Comparison of ENCODE assay signal across 14 mouse cellular contexts in the genomic region with DNA sequence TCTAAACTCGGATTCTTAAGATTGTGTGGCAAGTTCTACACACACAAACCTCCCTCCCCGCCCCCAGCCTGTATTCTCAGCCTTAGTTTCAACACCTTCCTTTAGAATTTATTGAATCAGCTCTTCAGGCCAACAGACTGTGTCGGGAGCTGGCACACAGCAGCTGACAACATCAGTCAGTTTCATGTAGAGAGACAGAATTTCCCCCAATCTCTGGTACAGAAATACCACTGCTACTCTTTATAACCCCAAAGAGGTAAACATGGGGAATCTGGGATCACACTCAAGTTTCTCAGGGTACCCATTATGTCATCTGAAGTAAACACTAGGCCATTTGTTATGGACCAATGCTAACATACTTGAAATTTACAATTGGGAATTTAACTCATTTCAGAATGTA.
DNase-seq lines count a peak whose midpoint lies in the region; ATAC-seq and TF ChIP-seq lines count a peak whose summit lies in the region.
"Had no signal": no experiment of that assay in that cellular context is flagged by ENCODE, and none has a peak within 500 bp of the region (broad histone marks: within the 10 kb centered on the region; RNA-seq: fewer than 3 reads in every experiment).

No protein-coding gene starts in this region.

- H3K27ac ChIP-seq in liver, postnatal 0 days (ENCODE audit: low read depth) = no peak overlapping the region
- H3K27ac ChIP-seq: neural tube, embryonic 13.5 days had no signal

- TF ChIP-seq EP300 in liver, postnatal 0 days (IDR thresholded peaks at IDR 0.05; ENCODE audit: low read depth) = no peak

- intact Hi-C loops in gastrocnemius, postnatal 14 days (cut with DNase I; ENCODE audit: low total_unique reads) = no loop called here

- no peak overlapping the region for H3K9ac ChIP-seq in liver, postnatal 0 days (replicated peaks)
- H3K9ac ChIP-seq: neural tube, embryonic 13.5 days had no signal

- no peak for TF ChIP-seq POLR2A in lung, adult 2 months (IDR thresholded peaks at IDR 0.05; ENCODE audit: borderline replicate concordance, extremely low read depth, low read depth, low read length)

- no peaks in the 10 kb centered on the region for H3K27me3 ChIP-seq in liver, postnatal 0 days (ENCODE audit: insufficient read depth, low read length)
- H3K27me3 ChIP-seq: neural tube, embryonic 13.5 days had no signal

- DNase-seq in gastrocnemius, postnatal 14 days = peak; percentile 40
- DNase-seq in gastrocnemius, postnatal 25 days = no peak
- DNase-seq in right cerebral cortex, adult 18-20 months = peak; percentile 30
- no peak for DNase-seq in right cerebral cortex, postnatal 14 days
- DNase-seq in lung, adult 2 months = peak; percentile 40
- DNase-seq in liver, postnatal 0 days = no peak
- no peak for DNase-seq in left cerebral cortex, adult 9 months (ENCODE audit: low spot score in 2 of 2)
- DNase-seq: cerebellum, adult 2 months; heart, postnatal 4 days; kidney, postnatal 25 days; midbrain, embryonic 14.5 days; thymus, postnatal 14 days had no signal

- ATAC-seq in liver, postnatal 0 days = no peak
- ATAC-seq: intestine, embryonic 16.5 days had no signal

- no peak overlapping the region for H3K4me2 ChIP-seq in liver, postnatal 0 days (ENCODE audit: low read depth, low read length)
- H3K4me2 ChIP-seq: neural tube, embryonic 13.5 days had no signal

- H3K4me3 ChIP-seq in lung, adult 2 months (replicated peaks; ENCODE audit: extremely low read depth, low read depth, low read length) = no peak overlapping the region
- no peak overlapping the region for H3K4me3 ChIP-seq in liver, postnatal 0 days (ENCODE audit: low read depth, low read length)
- H3K4me3 ChIP-seq: neural tube, embryonic 13.5 days had no signal

- H3K4me1 ChIP-seq in lung, adult 2 months (ENCODE audit: control insufficient read depth, insufficient read depth, low read length) = peaks cover 9% of the 10 kb centered on the region
- no peaks in the 10 kb centered on the region for H3K4me1 ChIP-seq in liver, postnatal 0 days (ENCODE audit: insufficient read depth)

- 42% methylated on average over 3 of the region's 3 CpGs for WGBS in lung, adult 2 months
- WGBS in liver, postnatal 0 days (ENCODE audit: insufficient replicate concordance) = 53% methylated on average over 3 of the region's 3 CpGs

- TF ChIP-seq CTCF in lung, adult 2 months (IDR thresholded peaks at IDR 0.05; ENCODE audit: insufficient read depth, low read length) = no peak
- no peak for TF ChIP-seq CTCF in liver, postnatal 0 days (IDR thresholded peaks at IDR 0.05; ENCODE audit: low read depth)

- H3K36me3 ChIP-seq in liver, postnatal 0 days (replicated peaks; ENCODE audit: insufficient read depth, low read length) = no peaks in the 10 kb centered on the region
- H3K36me3 ChIP-seq: neural tube, embryonic 13.5 days had no signal

- no peaks in the 10 kb centered on the region for H3K9me3 ChIP-seq in liver, postnatal 0 days (ENCODE audit: low read length)
- H3K9me3 ChIP-seq: neural tube, embryonic 13.5 days had no signal

Comparison
In these comparisons a context has a peak if more than half of its experiments do, and no peak if none do; other contexts are left out.
1. DNase-seq: peak in gastrocnemius, postnatal 14 days (single experiment), right cerebral cortex, adult 18-20 months (single experiment) and lung, adult 2 months (single experiment); none in gastrocnemius, postnatal 25 days (single experiment), right cerebral cortex, postnatal 14 days (single experiment), liver, postnatal 0 days (single experiment) and left cerebral cortex, adult 9 months (0 of 2).